Mouse (Mus musculus): ENCODE measurements around the gene Kdm4b.

Kdm4b gene

DNA sequence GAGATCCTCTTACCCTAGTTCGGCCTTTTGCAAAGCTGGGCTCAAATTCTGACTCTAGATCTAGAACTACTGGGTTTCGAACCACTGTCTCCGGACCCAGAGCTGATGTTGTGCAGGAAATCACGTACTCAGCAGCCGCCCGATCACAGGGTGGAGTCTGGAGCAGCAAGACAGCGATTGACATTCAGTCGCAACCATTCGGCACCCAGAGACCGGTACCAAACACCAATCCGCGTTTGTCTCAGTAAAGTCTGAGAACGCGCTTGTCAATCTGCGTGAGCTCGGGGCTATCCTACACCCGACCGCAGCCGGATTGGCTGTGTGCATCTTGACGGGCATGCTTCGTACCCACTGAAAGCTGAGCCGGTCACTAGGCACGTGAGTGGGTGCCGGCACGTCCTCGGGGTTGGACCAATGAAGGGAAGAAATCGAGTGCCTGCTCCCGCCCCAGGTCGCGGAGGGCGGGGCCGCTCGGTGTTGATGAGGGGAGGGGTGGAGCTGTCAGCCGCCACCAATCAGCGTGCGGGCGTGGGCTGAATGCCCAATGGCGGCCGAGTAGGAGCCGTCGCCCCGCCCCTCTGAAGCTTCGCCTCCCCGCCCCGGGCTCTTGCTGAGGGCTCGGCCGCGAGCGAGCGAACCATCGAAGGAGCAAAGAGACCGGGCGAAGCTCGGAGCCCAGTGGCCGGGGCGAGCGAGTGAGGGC is at the start of gene Kdm4b:
Gene Kdm4b, plus strand, starts transcription at position 613 of the 703 bp plus-strand sequence.
- peak; percentile 100 for DNase-seq

DNA sequence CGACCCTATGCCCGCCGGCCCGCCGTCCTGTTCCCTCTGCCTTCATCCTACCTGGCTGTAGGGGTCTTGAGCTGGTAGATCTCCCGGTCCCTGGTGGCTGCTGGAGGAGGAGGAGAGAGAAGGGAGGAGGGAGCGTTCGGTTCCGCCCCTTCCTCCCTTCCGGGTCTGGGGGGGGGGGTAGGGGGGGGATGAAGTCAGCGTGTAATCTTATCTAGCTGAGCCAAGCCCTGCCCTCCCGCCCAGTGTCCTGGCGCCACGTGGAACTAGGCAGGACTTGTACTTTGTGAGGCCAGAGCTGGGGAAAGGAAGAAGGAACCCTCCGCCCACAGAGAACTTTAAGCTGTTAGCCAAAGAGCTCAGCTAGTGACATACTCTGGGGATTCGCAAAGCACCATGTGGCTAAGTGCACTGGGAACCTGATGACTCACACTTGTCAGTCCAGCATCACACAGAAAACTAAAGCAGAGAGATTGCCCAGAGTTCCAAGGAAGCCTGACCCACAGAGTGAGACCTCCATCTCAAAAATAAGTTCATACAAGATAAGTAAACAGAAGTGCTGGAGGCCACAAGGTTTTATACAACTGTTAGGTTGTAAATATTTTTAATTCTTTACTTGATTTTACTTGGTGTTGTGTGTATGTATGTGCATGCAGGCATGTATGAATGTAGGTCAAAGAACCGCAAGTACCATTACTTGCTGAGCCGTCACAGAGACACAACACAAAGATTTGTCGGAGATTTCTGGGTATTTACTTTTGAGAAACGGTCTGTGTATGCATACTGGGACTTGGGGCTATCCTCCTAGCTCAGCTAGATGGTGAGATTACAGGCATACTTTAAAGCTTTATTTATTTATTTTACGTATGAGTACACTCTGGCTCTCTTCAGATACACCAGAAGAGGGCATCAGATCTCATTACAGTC is 49.0 kb upstream of the Kdm4b start, which contains the start of gene Ticam1:
Gene Ticam1, minus strand, starts transcription at position 144 of the 924 bp plus-strand sequence.
- DNase-seq = peak; percentile 95

DNA sequence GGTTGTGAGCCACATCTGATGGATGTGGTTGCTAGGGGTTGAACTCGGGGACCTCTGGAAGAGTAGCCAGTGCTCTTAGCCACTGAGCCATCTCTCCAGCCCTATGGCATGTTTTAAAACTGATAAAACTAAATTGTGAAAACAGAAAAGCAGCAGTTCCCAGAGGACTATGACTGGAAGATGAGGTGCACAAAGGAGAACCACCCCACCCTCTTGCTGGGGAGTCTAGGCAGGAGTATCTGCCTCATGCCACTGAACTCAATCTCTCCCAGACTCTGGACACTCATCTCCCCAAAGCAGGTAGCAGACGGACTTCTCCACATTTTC is 48.3 kb upstream of the Kdm4b start:
- DNase-seq = no peak

DNA sequence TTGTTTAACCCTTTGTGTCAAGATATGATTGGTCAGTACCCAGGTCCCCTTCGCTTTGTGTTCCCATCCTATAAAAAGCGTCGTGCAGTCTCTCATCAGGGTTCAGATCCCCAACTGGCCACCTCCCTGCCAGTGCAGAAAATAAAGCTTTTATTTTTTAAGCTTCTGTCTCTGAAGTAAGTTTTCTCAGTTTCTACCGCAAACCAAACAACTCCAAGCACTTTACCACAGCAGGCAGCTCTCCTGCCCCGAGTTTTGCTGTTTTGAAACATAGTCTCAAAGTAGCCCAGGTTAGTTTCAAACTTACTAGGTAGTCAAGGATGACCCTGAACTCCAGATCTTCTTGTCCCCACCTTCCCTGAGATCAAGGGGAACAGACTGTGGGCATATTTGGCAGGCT is 47.5 kb upstream of the Kdm4b start:
- no peak for DNase-seq

DNA sequence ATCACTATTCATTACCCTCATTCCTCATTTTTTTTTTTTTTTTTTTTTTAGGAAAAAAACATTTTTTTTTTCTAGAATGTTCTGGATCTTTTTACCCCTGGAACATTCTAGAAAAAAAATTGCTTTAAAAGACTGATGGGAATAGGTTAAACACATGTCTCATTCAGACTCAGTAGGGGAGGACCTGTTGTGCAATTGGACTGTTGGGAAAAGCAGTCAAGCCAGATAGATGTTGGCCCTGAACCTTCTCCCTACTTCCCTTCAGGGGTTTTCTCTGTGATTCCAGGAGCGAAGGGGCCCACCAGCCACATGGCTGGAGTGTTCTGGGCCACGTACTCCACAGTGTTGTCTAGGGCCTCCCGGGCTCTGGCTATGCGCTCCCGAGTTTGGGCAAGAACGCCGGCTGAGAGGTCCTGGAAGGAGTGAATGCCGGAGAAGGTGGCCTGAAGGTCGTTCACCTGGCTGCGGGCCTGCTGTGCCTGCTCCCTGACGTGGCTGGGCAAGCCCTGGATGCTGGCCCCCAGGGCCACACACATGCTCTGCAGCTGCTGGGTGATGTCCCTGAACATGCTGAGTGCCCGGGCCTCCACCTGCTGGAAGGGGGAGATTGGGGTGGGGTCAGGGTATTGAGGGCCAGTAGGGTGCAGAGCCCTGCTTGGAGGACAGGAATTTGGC is 46.2 kb upstream of the Kdm4b start:
- DNase-seq = no peak

DNA sequence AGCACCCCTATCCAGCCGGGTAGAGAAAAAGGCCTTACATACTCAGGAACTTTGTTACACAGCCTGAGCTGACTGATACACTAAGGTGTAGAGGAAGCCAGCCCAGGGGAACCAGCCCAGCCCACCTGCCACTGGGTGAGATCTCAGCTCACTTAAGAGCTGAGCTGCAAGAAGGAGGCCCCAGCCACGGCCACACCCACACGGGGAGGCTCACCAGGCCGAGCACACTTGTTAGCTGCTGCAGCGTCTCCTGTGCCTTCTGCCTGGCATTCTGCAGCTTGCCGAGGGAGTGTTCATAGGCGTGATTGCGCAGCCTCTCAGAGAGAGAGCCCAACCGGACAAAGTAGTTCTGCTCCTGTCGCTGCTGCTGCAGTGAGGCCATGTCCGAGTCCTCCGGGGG is 44.7 kb upstream of the Kdm4b start:
- DNase-seq = no peak

DNA sequence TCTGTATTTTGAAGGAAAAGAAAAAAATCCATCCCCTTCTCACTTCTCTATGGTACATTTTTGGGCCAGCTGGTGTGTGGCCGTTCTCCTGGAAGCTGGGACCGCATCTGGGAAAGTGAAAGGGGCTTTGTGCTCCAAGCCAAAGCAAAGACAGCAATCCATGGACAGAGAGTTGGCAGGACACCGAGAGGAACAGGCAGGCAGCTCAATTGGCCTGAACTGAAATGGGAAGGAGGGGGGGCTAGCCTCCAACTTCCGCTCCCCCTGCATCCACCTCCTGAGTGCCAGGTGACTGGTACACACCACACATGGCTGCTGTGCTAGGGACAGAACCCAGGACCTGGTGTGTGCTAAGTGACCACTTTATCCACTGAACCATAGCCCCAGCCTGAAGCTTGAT is 43.1 kb upstream of the Kdm4b start:
- no peak for DNase-seq

DNA sequence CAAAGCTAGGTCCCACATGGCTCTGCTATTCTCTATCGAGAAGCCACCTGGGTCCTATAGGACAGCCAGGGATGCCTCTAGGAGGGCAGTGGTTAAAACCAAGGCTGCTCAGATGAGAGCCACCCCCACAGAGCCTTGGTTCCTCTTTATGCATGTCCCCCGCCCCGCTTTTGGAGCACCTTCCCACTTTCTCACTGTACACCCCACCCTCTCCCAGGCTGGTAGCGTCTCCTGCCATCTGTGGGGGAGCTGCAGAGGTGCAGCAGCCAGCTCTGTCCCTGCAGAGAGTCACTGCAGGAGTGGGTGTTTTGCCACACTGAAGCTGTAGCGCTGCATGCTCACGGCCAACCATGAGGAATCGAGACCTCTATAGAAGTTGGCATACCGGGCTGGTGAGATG is 42.5 kb upstream of the Kdm4b start:
- DNase-seq = no peak

DNA sequence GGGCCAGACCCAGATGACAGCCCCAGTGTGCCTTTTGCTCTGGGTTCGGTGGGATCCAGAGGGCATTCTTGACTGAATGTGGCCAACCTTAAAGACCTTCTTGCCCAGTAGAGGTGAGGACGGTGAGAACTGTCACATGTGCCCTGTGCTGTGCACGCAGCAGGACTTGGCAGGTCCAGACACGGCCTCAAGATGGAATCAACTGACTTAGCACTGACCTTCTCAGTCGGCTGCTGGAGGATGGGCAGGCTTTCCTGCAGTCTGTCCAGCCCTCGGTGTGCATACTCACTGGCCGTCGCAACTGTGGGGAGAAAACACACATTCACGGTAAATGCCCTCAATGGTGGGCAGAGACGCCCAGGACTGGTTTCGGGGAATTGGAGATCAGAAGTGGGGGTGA is 39.9 kb upstream of the Kdm4b start:
- no peak for DNase-seq

DNA sequence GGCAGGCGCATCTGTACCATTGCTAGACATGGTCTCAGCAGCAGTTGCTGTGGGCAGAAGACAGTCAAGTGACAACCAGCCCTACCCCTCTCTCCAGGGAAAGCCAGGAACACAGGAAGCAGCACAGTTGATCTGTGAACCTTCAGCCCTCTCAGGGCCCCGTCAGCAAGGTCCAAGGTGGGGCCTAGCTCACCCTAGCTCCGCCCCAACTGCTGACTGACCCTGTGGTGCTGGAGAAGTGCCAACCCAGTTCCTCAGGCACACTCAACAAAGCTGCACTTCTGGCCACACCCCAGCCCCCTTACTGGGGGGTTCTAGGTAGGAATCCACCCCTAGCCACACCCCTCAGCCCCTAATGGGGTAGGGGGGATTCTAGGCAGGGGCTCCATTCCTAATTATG is 38.0 kb upstream of the Kdm4b start:
- DNase-seq = peak; percentile 61

DNA sequence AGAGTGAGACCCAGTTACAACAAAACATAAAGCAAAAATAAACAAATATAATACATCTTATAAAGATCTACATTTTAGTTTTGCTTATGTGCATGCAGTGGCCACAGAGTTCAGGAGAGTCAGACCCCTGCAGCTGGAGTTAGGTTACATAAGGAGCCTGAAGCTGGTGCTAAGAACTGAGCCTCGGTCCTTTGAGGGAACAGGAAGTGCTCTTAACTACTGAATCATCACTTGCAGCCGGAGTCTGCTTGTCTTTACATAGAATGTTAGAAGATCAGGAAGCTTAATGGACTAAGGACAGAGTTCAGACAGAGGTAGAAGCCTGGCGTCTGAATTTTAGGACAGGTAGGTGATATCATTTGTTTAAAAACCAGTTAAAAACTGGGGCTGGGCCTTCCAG is 37.0 kb upstream of the Kdm4b start:
- no peak for DNase-seq

DNA sequence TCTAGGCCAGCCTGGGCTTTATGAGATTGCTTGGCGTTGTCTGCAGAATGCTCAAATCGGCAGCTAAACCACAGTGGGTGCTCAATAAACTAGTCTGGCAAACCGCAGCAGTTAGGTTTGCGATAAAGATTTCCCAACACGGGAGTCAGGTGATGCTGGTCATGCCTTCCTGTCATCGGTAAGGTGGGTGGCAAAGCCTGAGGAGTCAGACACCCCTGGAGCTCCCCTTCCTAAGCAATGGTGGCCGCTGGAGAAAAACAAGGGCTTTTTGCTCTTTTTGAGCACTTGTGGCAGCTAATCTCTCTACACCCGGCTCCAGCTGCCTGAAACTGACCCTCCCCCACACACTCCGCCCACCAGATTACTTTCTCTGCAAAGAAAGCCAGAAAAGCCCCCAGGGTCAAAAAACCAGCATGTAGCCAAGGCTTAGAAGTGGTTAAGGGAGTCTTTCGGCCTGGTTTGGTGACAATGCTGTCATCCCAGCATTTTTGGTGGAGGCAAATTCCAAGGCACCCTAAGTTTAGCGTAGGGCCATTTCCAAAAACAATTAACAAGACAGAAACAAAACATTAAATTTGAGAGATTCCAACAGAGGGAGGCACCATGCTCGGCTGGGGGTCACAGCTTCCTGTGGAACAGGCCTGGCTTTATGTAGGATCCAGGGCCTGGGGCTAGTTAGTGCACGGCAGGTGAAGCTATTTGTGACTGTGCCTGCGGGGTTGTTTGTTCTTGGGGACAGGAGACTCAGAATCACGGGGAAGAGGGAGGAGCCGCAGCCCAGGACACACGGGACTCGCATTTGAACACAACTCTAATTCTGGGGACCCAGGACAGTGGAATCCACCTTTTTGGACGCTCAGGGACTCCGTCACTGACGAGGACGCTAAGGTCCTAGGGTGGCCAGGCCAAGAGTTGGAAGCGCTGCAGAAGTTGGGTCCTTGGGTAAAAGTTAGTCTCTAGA is 36.2 kb upstream of the Kdm4b start:
- peak; percentile 68 for DNase-seq

DNA sequence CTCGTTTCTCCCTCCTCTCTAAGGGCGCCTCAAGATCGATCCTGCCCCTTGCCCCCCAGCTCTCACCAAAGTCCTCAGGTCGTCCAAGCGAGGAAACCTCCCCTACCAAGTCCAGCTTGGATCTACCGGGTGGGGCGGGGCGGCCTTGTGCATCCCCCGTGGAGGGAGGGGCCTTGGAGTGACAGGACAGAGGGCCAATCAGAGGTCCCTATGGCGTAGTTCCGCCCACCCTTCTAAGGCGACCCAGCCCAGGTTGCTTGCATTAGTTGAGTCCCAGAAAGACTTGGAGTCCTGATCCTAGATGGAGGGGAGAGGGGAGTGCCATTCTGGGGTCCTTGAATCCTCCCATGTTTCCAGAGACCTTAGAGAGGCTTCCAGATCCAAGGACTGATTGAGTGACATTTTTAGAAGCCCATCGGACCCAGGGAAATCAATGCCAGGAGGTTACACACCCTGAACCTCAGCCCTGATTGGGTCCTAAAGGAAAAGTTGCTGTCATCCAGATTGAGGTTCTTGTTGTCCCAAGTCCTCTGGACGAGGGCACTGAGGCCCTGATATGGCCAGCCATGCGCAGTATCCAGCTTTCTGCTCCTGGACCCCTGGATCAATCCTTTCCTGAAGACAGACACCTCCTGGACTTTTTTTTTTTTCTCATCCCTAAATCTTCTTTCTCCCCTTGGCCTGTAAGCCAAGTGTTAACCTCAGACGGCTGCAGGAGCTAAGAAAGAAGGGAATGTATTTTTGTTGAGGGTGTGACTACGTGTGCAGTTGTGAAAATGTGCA is 35.3 kb upstream of the Kdm4b start:
- DNase-seq = peak; percentile 88

DNA sequence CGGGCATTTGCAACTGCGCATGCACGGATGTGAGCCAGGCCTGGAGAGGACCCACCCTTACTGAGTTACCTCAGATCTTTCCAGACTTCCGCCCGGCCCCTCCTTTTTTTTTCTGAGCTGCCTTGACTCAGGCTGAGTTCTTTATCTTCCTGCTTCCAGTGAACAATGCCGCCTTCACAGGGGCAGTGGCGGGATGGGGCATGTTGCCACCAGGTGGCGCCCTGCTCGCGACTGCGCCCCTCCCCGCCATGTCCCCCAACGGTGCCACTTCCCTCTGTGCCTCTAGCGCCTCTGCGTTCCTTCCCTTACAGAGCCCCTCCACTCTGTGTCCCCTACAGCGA is 34.7 kb upstream of the Kdm4b start:
- DNase-seq = peak; percentile 95

DNA sequence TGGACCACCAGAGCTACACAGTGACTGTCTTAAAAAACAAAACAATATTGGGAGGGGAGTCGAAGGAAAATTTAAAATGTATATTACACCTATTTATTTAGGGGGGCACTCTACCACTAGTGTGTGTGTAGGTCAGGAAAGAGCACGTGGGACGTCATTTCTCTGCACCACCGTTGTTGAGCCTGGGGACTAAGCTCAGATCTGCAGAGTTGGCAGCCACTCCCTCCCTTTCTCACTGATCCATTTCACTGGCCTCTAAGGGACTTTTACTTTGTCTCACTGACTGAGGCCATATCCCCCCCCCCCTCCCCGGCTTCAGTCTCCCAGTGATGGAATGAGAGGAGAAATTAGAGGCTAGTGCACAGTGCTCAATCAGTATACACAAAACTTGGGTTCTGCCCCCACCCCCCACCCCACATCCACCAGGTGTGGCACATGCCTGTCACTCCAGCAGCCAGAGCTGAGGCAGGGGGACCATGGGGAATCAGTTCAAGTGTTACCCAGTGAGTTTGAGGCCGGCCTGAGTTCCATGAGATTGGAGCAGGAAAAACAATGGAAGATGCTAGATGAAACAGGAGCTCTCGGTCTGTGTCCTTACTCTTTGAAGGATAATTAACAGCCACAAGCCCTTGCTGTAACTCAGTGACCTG is 33.9 kb upstream of the Kdm4b start:
- peak; percentile 25 for DNase-seq

DNA sequence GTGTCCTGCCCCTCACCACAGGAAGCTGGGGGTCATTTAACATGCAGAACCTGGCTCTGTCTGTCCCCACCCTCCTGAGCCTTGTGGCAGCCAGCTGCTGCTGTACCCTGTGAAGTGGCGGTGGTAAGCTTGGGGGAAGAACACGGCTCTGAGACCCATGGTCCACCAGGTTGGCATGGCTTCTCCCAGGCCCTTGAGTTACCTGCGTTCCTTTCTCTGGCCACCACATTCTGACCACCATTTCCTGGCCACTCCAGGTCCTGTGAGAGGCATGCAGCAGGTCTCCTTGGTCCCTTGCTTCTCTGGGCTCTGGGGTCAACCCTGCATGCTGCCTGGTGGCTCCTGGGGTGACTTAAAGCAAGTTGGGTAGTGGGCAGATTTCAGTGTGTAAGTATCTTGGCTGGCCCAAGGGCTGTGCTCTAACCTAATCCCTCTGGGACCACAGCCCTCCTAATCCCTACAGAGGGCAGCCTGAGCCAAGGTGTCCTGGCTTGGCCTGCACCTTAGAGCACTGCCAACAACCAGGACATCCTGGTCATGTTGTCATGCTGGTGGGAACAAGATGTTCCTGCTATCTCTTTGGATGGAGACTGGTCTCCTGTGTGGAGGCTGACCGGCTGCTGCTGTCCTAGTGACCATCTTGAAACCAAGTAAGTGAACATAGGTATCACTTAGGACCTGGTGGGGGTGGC is 33.2 kb upstream of the Kdm4b start, which contains the start of gene Plin3:
Gene Plin3, minus strand, starts transcription at position 343 of the 692 bp plus-strand sequence.
- DNase-seq = no peak

DNA sequence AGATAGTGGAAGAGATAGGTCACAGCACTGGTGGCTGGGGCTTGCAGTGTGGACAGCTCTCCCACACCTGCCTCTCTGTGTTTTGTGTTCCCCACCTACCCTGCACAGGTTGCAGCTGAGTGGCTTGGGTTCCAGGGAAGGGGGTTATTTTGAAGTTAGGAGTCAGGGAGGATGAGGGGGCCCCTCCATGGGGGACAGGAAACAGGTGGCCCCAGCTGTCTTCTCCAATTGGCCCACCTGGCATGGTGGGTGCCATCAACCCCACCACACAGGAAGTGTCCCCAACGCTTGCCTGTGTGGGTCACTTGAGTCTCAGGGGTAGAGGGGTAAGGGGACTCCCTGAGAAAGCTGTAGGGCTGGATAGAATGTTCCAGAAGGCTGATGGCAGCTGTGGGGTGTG is 32.6 kb upstream of the Kdm4b start:
- DNase-seq = no peak

DNA sequence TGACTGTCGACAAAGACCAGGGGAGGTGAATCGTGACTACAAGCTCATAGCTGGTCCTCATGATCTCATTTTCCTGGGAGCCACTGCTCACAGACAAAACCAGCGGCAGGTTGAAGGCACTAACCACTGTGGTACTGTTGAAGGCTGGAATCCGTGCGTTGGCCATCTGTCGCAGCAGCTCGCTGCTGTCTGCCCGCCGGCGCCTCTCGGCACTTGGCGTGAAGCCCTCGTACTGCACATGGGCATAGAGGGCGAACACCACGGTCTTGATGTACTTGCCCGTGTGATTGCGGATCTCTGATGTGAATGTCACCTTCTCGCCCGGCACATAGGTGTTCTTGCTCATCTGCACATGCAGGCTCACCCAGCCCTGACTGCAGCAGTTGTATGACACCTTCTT is 31.6 kb upstream of the Kdm4b start:
- DNase-seq = no peak

DNA sequence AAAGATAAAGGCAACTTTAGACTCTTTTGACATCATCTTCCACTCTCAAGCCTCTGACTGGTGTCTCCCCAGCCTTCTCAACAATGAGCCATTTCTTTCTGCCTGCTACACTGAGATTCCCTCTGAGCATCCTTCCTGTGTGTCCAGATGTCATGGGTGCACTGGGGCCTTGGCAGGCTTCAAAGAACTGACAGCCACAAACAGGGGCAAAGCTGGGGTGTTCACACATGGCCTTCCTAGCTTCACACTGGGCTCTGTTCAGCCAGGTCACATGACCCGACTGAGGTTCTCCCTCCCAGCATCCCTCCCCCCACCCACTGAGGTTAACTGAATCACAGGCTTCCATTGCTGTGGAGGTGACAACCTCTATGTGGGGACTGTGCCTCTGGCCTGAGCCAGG is 29.7 kb upstream of the Kdm4b start:
- no peak for DNase-seq

DNA sequence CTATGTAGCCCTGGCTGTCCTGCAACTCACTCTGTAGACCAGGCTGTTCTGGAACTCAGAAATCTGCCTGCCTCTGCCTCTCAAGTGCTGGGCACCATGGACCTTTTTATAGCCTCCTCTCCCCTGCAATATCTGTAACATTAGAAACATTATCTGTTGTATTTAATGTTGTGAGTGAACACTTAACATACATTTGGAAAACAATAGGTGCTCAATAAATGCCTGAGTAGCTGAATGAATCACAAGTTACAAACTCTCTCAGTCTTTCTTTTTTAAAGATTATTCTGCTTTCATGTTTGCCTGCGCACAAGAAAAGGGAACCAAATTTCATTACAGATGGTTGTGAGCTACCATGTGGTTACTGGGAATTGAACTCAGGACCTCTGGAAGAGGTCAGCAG is 27.6 kb upstream of the Kdm4b start:
- no peak for DNase-seq

DNA sequence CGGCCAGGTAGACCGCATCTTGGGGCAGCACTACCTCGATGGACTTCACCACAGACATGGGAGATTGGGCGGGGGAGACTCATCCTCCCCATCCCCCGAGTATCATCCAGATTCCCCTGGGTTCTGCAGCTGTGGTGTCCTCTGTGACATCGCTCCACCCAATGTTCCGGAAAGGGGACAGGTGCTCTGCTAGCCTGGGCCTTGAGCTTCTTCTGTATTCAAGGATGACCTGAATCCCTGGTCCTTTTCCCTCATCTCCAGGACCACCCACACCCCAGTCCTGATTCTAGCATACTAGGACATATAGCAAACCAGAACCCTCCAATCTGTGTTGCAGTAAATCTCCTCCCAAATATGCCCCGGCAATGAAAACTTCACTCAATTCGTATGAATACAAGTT is 25.7 kb upstream of the Kdm4b start, which contains the start of gene Arrdc5:
Gene Arrdc5, minus strand, starts transcription at position 101 of the 400 bp plus-strand sequence.
- DNase-seq = no peak
